Mouse (Mus musculus): ENCODE measurements around the gene Rnf133. TPM values are rescaled to one million over a fixed set of nuclear protein-coding genes. Genes with fewer than 3 reads are reported as not detected.

Gene Rnf133
- polyA plus RNA-seq, 1 experiment, result 153 TPM

DNA sequence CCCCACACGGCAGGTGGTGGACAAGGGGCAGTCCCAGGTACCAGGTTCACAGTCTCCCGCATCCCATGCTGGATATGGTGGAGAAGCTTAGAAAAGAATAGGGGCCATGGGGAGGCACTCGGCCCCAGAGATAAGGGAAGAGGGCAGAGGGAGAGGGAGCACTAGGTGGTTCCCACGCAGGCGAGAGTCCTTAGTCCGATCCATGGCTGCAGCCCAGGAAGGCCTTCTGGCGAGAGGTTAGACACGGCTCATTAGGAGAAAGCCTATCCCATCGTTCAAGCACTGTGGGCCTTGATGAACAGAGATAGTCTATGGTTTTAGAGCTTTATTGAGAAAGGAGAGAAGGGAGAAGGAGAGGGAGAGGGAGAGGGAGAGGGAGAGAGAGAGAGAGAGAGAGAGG, 16.1 kb downstream of the Rnf133 start:
- Histone ChIP-seq H3K4me3 (ENCODE audit: control insufficient read depth, low read depth, low read length) (no peak overlapping the region), H3K4me1 (ENCODE audit: control insufficient read depth, insufficient read depth, low read length) (no peaks in the 10 kb centered on the region), H3K27me3 (ENCODE audit: control insufficient read depth, insufficient read depth, low read length) (no peaks in the 10 kb centered on the region), H3K27ac (ENCODE audit: control insufficient read depth, insufficient read depth, low read depth, low read length) (no peak overlapping the region), H3K36me3 (ENCODE audit: control insufficient read depth, insufficient read depth, low read length) (no peaks in the 10 kb centered on the region)
- no peak for TF ChIP-seq POLR2A (IDR thresholded peaks at IDR 0.05; ENCODE audit: control insufficient read depth, low read depth, low read length)
- no peak for TF ChIP-seq CTCF (IDR thresholded peaks at IDR 0.05; ENCODE audit: control insufficient read depth, insufficient read depth, insufficient replicate concordance, low read depth, low read length)

DNA sequence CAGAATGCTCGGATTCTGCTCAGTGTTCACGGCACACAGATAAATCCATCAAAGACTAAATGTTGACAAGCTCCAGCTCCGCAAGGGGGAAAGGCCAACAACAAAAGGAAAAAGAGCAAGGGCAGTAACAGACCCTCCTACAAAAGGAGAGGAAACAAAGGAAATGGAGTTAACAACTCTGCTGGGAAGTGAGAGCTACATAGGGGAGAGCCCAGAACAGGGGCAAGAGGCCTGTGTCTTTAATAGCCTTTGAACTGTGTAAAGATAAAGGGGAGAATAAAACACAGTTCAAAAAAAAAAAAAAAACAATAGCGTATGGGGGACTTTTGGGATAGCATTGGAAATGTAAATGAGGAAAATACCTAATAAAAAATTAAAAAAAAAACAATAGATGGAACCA, 19.6 kb downstream of the Rnf133 start:
- no peaks in the 10 kb centered on the region for H3K36me3 ChIP-seq (ENCODE audit: control insufficient read depth, insufficient read depth, low read length)
- H3K4me1 ChIP-seq (ENCODE audit: control insufficient read depth, insufficient read depth, low read length), result no peaks in the 10 kb centered on the region
- H3K27ac ChIP-seq (ENCODE audit: control insufficient read depth, insufficient read depth, low read depth, low read length), result no peak overlapping the region
- no peaks in the 10 kb centered on the region for H3K27me3 ChIP-seq (ENCODE audit: control insufficient read depth, insufficient read depth, low read length)
- H3K4me3 ChIP-seq (ENCODE audit: control insufficient read depth, low read depth, low read length), result no peak overlapping the region
- TF ChIP-seq POLR2A (IDR thresholded peaks at IDR 0.05; ENCODE audit: control insufficient read depth, low read depth, low read length) (no peak), CTCF (IDR thresholded peaks at IDR 0.05; ENCODE audit: control insufficient read depth, insufficient read depth, insufficient replicate concordance, low read depth, low read length) (no peak)

Other genes with a start within 250 kb of the Rnf133 start
- 84.3 and 97.4 TPM in 2 replicates for gene Rnf148, start 4.8 kb upstream of the Rnf133 start, polyA plus RNA-seq (2012; rRNA removed)
- gene Cadps2, start 189.1 kb upstream of the Rnf133 start, polyA plus RNA-seq (2012; rRNA removed), result 0.77 and 0.87 TPM in 2 replicates

Measured in testis, adult 2 months (tissue).